Mouse (Mus musculus) cortical plate, adult 2 months (tissue): ENCODE measurements at regions not wholly inside any gene's neighbourhood (a gene's known extent, or its start where the extent isn't known, plus 50 kb on each side); places are given as distances from the start of the nearest gene placed in this dataset.

Source experiments
- H3K27ac ChIP-seq: fragments of 200-500 bp; 2 replicates; pipeline ENCODE4 v1.5.1; 2012; ENCODE audit warnings: low read length, control low read depth, inconsistent platforms; ENCODE audit not compliant: insufficient read depth
- H3K4me1 ChIP-seq: fragments of 200-500 bp; 2 replicates; pipeline ENCODE4 v1.6.1; 2011; ENCODE audit warnings: low read length; ENCODE audit not compliant: control insufficient read depth, insufficient read depth
- H3K4me3 ChIP-seq: fragments of 200-500 bp; 2 replicates; pipeline ENCODE4 v1.5.1; 2011; ENCODE audit warnings: mild to moderate bottlenecking, low read length, control low read depth; ENCODE audit not compliant: insufficient read depth
- CTCF ChIP-seq: fragments of 200-500 bp; IDR thresholded peaks from 2 replicates; pipeline ENCODE4 v1.5.1; 2011; ENCODE audit warnings: mild to moderate bottlenecking, control low read depth, low read length; ENCODE audit not compliant: insufficient read depth; ENCODE audit errors: extremely low read depth
- POLR2A ChIP-seq: fragments of 200-500 bp; IDR thresholded peaks from 2 replicates; pipeline ENCODE4 v1.6.1; 2011; ENCODE audit warnings: mild to moderate bottlenecking, low read length, control low read depth; ENCODE audit not compliant: insufficient read depth; ENCODE audit errors: extremely low read depth

DNA sequence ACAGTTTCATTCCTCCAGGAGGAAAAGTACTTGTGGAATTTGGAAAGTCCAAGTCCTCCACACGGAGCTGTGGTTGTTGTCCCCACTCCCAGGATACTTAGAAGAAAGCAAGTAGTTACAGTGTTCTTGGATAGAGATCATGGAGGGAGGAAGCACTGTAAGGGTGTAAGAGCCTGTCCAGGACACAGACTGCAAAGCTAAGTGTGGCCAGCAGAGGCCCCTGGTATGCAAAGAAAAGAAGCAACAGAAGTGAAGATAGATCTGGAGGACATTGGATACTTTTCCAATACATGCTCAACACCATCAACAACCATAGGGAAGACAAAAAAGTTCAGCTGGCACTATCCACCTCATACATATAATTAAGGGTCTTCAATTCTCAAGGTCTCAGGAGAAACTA is 197.4 kb downstream of the Meis1 start:
- Histone ChIP-seq H3K27ac (no peak overlapping the region), H3K4me3 (no peak overlapping the region), H3K4me1 (no peaks in the 10 kb centered on the region)
- no peak for TF ChIP-seq CTCF
- TF ChIP-seq POLR2A: no peak

DNA sequence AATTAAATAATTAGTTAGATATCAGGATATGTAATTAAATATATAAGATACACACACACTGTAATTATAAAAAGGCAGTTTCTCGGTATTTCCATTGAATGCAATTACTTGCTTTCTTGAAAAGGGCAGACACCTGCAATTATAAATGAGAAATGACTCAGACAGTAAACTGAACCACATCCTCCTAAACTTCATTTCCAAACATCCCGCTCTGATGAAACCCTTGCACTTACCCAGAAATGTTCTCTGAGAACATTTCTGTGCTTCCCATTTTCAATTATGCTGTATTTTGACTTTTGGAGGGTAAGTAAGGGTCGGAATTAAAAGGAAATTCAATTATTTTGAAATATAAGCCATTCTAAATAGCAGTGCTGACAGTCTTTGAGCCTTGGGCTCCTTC is 204.7 kb downstream of the Meis1 start:
- Histone ChIP-seq H3K27ac (no peak overlapping the region), H3K4me3 (no peak overlapping the region), H3K4me1 (no peaks in the 10 kb centered on the region)
- no peak for TF ChIP-seq POLR2A
- TF ChIP-seq CTCF: no peak

DNA sequence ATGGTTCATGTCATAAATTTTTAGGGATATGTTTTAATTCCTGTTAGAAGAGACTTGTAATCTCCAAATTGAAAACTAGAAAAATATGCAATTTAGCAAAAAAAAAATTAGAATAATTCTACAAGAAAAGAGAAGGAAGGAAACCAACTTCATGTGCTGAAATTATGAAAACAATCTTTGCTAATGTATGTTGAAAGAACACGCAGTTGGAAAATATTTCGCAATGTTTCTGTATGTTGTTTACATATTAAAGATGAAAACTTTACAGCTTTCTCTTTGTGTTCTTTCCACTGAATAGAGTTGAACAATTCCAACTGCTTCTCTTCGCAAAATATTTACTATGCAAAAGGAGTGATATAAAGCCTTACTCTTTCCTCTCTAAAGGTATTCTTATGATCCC is 251.3 kb downstream of the Meis1 start:
- TF ChIP-seq POLR2A: no peak
- no peak for TF ChIP-seq CTCF
- Histone ChIP-seq H3K4me3 (no peak overlapping the region), H3K4me1 (no peaks in the 10 kb centered on the region), H3K27ac (no peak overlapping the region)

DNA sequence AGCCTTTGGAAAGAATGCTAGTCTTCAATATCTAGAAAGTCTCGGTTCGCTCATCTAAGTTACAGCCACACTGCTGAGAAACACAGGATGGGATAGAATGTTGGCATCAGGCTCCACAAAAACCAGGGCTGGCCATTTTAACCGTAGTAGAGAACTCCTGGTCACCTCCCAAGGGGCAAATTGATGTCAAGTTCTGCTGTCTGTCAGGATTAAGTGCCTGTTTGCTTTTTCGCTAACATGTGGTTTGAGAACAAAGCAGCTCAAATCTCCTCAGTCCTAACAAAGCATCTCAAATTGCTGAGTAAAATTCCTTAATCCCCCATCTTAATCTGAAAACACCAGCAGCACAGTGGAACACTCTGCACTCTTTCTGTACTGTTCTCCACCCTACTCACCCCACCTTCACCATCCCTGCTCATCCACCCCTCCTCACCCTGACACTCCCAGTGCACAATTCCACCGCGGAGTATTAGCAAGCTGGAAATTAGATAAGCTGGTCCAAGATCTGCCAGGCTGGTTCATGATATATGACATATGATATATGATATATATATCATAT is 252.2 kb downstream of the Meis1 start:
- no peak for TF ChIP-seq CTCF
- TF ChIP-seq POLR2A: no peak
- H3K4me3 ChIP-seq: no peak overlapping the region
- no peaks in the 10 kb centered on the region for H3K4me1 ChIP-seq
- H3K27ac ChIP-seq: no peak overlapping the region

DNA sequence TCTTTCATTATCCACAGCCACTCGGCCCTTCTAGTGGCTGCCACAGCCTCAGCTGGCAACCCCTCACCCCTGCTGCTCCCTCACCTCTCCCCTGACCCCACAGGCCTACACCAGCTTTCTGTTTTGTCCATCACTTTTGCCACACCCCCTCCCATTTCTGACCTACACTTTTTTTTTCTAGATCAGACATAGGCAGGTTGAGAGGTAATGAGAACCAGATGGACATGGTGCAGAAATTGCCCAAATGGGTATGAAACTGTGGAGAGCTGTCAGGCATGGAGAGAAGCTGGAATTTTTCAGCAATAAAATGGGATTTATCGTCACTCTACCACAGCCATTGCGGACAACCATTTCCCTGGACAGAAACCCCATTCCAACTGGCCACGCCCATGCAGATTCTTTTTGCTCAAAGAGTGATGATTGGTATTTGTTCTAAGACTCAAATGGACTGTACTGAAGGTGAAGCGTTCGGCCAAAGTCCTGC is 260.2 kb downstream of the Meis1 start:
- no peaks in the 10 kb centered on the region for H3K4me1 ChIP-seq
- H3K27ac ChIP-seq: no peak overlapping the region
- H3K4me3 ChIP-seq: no peak overlapping the region
- no peak for TF ChIP-seq CTCF
- TF ChIP-seq POLR2A: no peak

DNA sequence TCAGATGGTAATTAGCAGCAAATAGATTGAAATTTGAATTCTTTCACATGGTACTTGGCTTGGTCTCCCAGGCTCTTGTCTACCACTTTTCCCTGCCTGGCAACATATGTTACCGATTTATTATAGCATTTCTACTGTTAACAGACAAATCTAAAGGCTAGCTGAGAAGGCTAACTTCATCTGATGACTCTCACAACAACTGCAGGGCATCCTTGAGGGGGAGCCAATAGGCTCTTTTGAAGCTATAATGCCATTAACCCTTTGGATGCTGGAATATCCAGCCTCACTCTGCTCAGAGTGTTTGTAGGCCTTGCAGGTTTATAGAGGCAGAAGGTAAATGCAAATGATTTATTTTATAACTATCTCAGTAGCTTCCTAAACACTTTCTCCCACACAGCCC is 262.2 kb downstream of the Meis1 start:
- Histone ChIP-seq H3K27ac (no peak overlapping the region), H3K4me1 (no peaks in the 10 kb centered on the region), H3K4me3 (no peak overlapping the region)
- TF ChIP-seq CTCF: no peak

DNA sequence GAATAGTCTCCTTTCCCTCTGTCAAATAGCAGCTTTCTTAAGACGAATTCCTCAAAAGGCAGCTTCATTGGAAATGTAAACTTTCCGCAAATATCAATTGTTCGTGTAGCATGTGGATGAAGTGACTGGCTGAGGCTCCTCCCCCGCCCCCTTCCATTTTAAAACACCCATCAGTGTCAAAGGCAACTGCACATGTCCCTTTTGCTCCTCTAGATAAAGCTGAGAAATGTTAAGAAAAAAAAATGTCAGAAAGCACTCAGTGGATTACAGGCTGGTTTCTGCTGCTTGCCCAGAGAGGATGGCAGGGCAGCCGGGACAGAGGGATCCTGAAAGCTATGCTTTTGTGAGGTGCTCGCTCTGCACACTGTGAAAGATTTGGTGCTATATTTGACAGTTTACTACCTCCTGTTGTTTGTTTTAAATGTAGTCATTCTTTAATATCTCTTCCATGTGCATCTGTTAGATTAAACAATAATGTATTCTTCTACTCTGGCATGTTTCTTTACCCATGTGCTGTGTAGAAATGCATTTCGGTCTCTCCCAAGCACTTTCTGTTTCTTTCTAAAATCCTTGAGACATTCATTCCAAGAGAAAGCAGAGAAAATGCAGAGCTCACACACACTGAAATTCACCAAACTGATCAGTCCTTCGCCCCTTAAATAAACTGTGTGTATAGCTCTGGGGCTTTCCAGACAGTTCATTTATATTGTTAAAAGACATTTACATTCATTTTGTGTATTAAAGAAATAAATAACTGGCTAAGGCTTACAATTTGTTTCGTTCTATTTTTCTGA is 263.9 kb downstream of the Meis1 start:
- Histone ChIP-seq H3K4me1 (no peaks in the 10 kb centered on the region), H3K4me3 (no peak overlapping the region), H3K27ac (no peak overlapping the region)
- TF ChIP-seq POLR2A (no peak), CTCF (no peak)

DNA sequence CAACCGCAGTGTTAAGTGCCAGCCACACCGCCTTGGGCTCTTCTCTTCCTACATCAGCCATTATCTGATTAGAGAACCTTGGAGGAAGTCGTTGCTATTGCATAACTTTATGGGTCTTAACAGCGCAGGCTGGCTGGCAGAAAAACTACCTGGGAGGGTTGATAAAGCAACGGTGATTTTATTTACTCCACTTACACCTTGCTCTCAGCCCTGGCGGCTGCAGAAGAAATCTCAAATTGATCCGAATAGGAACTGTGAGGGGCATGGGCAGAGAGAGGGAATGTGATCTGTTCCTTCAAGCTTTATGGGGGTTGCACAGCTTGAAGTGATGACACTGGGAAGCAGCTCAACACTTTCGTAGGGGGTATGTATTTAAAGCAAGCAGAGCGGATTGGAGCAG is 264.9 kb downstream of the Meis1 start:
- Histone ChIP-seq H3K4me1 (no peaks in the 10 kb centered on the region), H3K27ac (no peak overlapping the region), H3K4me3 (no peak overlapping the region)
- TF ChIP-seq CTCF: no peak
- TF ChIP-seq POLR2A: no peak

DNA sequence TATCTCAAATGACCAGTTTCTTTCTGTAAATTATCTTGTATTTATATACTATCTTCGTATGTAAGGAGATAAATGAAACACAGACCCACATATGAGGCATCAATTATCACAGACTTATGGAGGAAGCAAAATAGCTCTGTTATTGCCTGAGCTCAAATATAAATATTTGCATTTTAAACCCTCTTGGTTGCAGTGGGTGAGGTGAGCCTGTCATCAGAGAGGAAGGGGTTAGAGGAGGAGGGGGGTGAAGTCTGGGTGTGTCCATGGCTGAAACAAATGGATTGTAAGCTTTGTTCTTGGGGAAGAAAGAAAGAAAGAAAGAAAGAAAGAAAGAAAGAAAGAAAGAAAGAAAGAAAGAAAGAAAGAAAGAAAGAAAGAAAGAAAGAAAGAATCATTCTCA is 265.5 kb downstream of the Meis1 start:
- TF ChIP-seq POLR2A (no peak), CTCF (no peak)
- Histone ChIP-seq H3K4me3 (no peak overlapping the region), H3K4me1 (no peaks in the 10 kb centered on the region), H3K27ac (no peak overlapping the region)

DNA sequence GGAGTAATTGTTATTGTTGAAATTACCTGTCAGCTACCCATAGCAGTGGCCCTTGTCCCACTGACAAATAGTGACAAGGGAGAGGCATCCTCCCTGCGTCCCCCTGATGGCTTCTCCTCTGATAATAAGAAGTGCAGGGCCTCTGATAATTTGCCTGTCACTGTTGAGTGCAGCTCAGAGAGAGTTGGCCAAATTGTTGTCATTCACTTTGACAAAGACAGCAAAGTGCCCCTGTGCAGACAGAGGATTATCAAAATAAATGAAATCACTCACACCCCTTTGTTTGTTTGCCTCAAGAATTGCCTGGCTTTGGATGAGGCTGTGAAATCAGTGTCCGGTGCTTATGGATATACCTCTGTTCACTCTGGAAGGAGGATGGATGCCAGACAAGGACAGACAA is 266.3 kb downstream of the Meis1 start:
- Histone ChIP-seq H3K27ac (no peak overlapping the region), H3K4me3 (no peak overlapping the region), H3K4me1 (no peaks in the 10 kb centered on the region)
- TF ChIP-seq CTCF (no peak), POLR2A (no peak)
